Mouse (Mus musculus) midbrain, embryonic 16.5 days (tissue): ENCODE results near the gene Smok3a. TPM values are rescaled to one million over a fixed set of nuclear protein-coding genes. Genes with fewer than 3 reads are reported as not detected.
"Not testable (repeated sequence)": the region's sequence is repeated elsewhere in the genome, so short reads cannot be mapped to it uniquely, and the experiment has no call there.

Experiments used
- ATAC-seq: fragments of 200-750 bp; cut with Nextera tagmentation; 2 replicates; pipeline ENCODE4 v1.8.0; 2017; ENCODE audit warnings: moderate TSS enrichment
- H3K27ac ChIP-seq: fragments of 300-500 bp; sonication (generic); 2 replicates; pipeline ENCODE4 v1.5.1; 2014; ENCODE audit warnings: mild to moderate bottlenecking, low read length, mixed read lengths
- H3K27me3 ChIP-seq: fragments of 300-500 bp; sonication (generic); 2 replicates; pipeline ENCODE4 v1.6.1; 2014; ENCODE audit warnings: low read depth, low read length, mixed read lengths; ENCODE audit not compliant: control insufficient read depth, insufficient read depth
- H3K36me3 ChIP-seq: fragments of 300-500 bp; sonication (generic); 2 replicates; pipeline ENCODE4 v1.6.1; 2014; ENCODE audit warnings: mild to moderate bottlenecking, low read length, moderate library complexity, mixed read lengths; ENCODE audit not compliant: control insufficient read depth, insufficient read depth
- H3K4me1 ChIP-seq: fragments of 300-500 bp; sonication (generic); 2 replicates; pipeline ENCODE4 v1.6.1; 2014; ENCODE audit warnings: mild to moderate bottlenecking, low read length, mixed read lengths; ENCODE audit not compliant: control insufficient read depth, insufficient read depth
- H3K4me2 ChIP-seq: fragments of 300-500 bp; sonication (generic); 2 replicates; pipeline ENCODE4 v1.6.1; 2014; ENCODE audit warnings: mild to moderate bottlenecking, low read length, mixed read lengths
- H3K4me3 ChIP-seq: fragments of 300-500 bp; sonication (generic); 2 replicates; pipeline ENCODE4 v1.5.1; 2014; ENCODE audit warnings: low read depth, mild to moderate bottlenecking, low read length, moderate library complexity, mixed read lengths
- H3K9ac ChIP-seq: fragments of 300-500 bp; sonication (generic); 2 replicates; pipeline ENCODE4 v1.6.1; 2014; ENCODE audit warnings: low read depth, low read length, mixed read lengths
- H3K9me3 ChIP-seq: fragments of 300-500 bp; sonication (generic); replicated peaks from 2 replicates; pipeline ENCODE4 v1.6.1; 2014; ENCODE audit warnings: mild to moderate bottlenecking, low read length, mixed read lengths; ENCODE audit not compliant: control insufficient read depth, poor library complexity, severe bottlenecking
- WGBS: fragments of 180-500 bp; shearing (Covaris S2); extraction: QIAGEN DNeasy Blood & Tissue Kit; methylation state at CpG from one replicate; pipeline ENCODE4 v1.1.7; 2014; 5-methylcytosine and 5-hydroxymethylcytosine counted together
- polyA plus RNA-seq: library from polyadenylated mRNA; unstranded; fragments of >200 nt; fragmentation: Nextera tagmentation; extraction: Ambion mirVana; gene quantifications from 2 replicates; pipeline ENCODE4 v1.2.1, GENCODE M21; 2015

Smok3a gene
- polyA plus RNA-seq = not detected in 2 replicates

- not testable (repeated sequence) for H3K4me2 ChIP-seq, H3K9me3 ChIP-seq, H3K4me1 ChIP-seq, H3K9ac ChIP-seq, ATAC-seq, H3K36me3 ChIP-seq, H3K4me3 ChIP-seq, H3K27ac ChIP-seq, H3K27me3 ChIP-seq
- 90% methylated on average over 3 of the region's 7 CpGs for WGBS
These were observed at the start of gene Smok3a, which contains the start of gene Smok3b for GRCm38 (mm10) chr5:138020961-138021479. Gene Smok3a (plus strand): TSS chr5:138021261. Gene Smok3b (plus strand): TSS chr5:138021429.

GRCm38 (mm10) chr5:137973161-137973560 is 47.9 kb upstream of the Smok3a start:
- ATAC-seq = no peak
- H3K36me3 ChIP-seq = no peaks in the 10 kb centered on the region
- 72% methylated on average over 2 of the region's 2 CpGs for WGBS

GRCm38 (mm10) chr5:137973738-137974137 is 47.3 kb upstream of the Smok3a start:
- H3K27ac ChIP-seq = no peak overlapping the region
- no peaks in the 10 kb centered on the region for H3K36me3 ChIP-seq
- no peak overlapping the region for H3K9ac ChIP-seq
- no peak for ATAC-seq
- no peaks in the 10 kb centered on the region for H3K4me1 ChIP-seq
- H3K4me2 ChIP-seq = no peak overlapping the region
- 53% methylated on average over 3 of the region's 3 CpGs for WGBS
- no peaks in the 10 kb centered on the region for H3K27me3 ChIP-seq
- no peaks in the 10 kb centered on the region for H3K9me3 ChIP-seq
- no peak overlapping the region for H3K4me3 ChIP-seq

More at GRCm38 (mm10) chr5:137973161-137973560, 47.9 kb upstream of the Smok3a start:
- Histone ChIP-seq H3K4me1 (no peaks in the 10 kb centered on the region), H3K4me2 (no peak overlapping the region), H3K27ac (no peak overlapping the region), H3K27me3 (no peaks in the 10 kb centered on the region), H3K9ac (no peak overlapping the region), H3K4me3 (no peak overlapping the region), H3K9me3 (no peaks in the 10 kb centered on the region)

- WGBS = 66% methylated on average over 3 of the region's 3 CpGs
- H3K9me3 ChIP-seq = no peaks in the 10 kb centered on the region
- no peaks in the 10 kb centered on the region for H3K27me3 ChIP-seq
- no peak overlapping the region for H3K4me2 ChIP-seq
- H3K27ac ChIP-seq = no peak overlapping the region
- ATAC-seq = no peak
- H3K36me3 ChIP-seq = no peaks in the 10 kb centered on the region
- no peak overlapping the region for H3K4me3 ChIP-seq
- H3K9ac ChIP-seq = no peak overlapping the region
- no peaks in the 10 kb centered on the region for H3K4me1 ChIP-seq
These were observed 46.3 kb upstream of the Smok3a start for GRCm38 (mm10) chr5:137974724-137975123.

- H3K4me1 ChIP-seq = no peaks in the 10 kb centered on the region
- H3K4me2 ChIP-seq = no peak overlapping the region
- ATAC-seq = no peak
- no peaks in the 10 kb centered on the region for H3K27me3 ChIP-seq
- no peaks in the 10 kb centered on the region for H3K9me3 ChIP-seq
- H3K27ac ChIP-seq = no peak overlapping the region
- H3K4me3 ChIP-seq = no peak overlapping the region
- H3K9ac ChIP-seq = no peak overlapping the region
- WGBS = 53% methylated on average over 1 of the region's 1 CpGs
- H3K36me3 ChIP-seq = no peaks in the 10 kb centered on the region
These were observed 45.6 kb upstream of the Smok3a start for GRCm38 (mm10) chr5:137975434-137975833.

GRCm38 (mm10) chr5:137977291-137977690 is 43.8 kb upstream of the Smok3a start:
- Histone ChIP-seq H3K27ac (no peak overlapping the region), H3K9me3 (no peaks in the 10 kb centered on the region), H3K27me3 (no peaks in the 10 kb centered on the region), H3K4me1 (no peaks in the 10 kb centered on the region), H3K36me3 (no peaks in the 10 kb centered on the region), H3K4me2 (no peak overlapping the region), H3K4me3 (no peak overlapping the region), H3K9ac (no peak overlapping the region)
- ATAC-seq = no peak
- 46% methylated on average over 1 of the region's 1 CpGs for WGBS

- 70% methylated on average over 2 of the region's 2 CpGs for WGBS
- H3K27ac ChIP-seq = no peak overlapping the region
- no peaks in the 10 kb centered on the region for H3K36me3 ChIP-seq
- H3K4me3 ChIP-seq = no peak overlapping the region
- ATAC-seq = no peak
- no peaks in the 10 kb centered on the region for H3K9me3 ChIP-seq
- no peak overlapping the region for H3K9ac ChIP-seq
- no peaks in the 10 kb centered on the region for H3K4me1 ChIP-seq
- H3K4me2 ChIP-seq = no peak overlapping the region
- H3K27me3 ChIP-seq = no peaks in the 10 kb centered on the region
These were observed 42.0 kb upstream of the Smok3a start for GRCm38 (mm10) chr5:137979081-137979480.

GRCm38 (mm10) chr5:137981300-137981699 is 39.8 kb upstream of the Smok3a start, which contains the start of gene Azgp1:
Gene Azgp1 (plus strand): TSS chr5:137981520.
- H3K4me3 ChIP-seq = no peak within 1 kb of the TSS
- no peak within 1 kb of the TSS for H3K9ac ChIP-seq
- H3K9me3 ChIP-seq = no peaks in the 10 kb centered on the region
- H3K4me2 ChIP-seq = no peak within 1 kb of the TSS
- no peaks in the 10 kb centered on the region for H3K4me1 ChIP-seq
- no peaks in the 10 kb centered on the region for H3K36me3 ChIP-seq
- H3K27ac ChIP-seq = no peak within 1 kb of the TSS
- ATAC-seq = no peak
- no peaks in the 10 kb centered on the region for H3K27me3 ChIP-seq
- 88% methylated on average over 4 of the region's 4 CpGs for WGBS

GRCm38 (mm10) chr5:137986351-137986750 is 34.7 kb upstream of the Smok3a start:
- H3K4me3 ChIP-seq = no peak overlapping the region
- H3K9ac ChIP-seq = no peak overlapping the region
- H3K9me3 ChIP-seq = no peaks in the 10 kb centered on the region
- H3K27ac ChIP-seq = no peak overlapping the region
- ATAC-seq = no peak
- 86% methylated on average over 1 of the region's 1 CpGs for whole genome bisulfite sequencing
- H3K4me1 ChIP-seq = no peaks in the 10 kb centered on the region
- no peaks in the 10 kb centered on the region for H3K36me3 ChIP-seq
- no peaks in the 10 kb centered on the region for H3K27me3 ChIP-seq
- H3K4me2 ChIP-seq = no peak overlapping the region
